Mouse (Mus musculus) hindbrain, embryonic 14.5 days (tissue): ENCODE measurements around the gene Tcfl5. TPM values are rescaled to one million over a fixed set of nuclear protein-coding genes. Genes with fewer than 3 reads are reported as not detected.

Experiments
- ATAC-seq: fragments of 200-750 bp; cut with Nextera tagmentation; 2 replicates; pipeline ENCODE4 v1.8.0; 2017; ENCODE audit warnings: moderate number of reproducible peaks, mild to moderate bottlenecking, moderate TSS enrichment, moderate library complexity; ENCODE audit not compliant: low FRiP score
- DNase-seq: peaks from one replicate; pipeline ENCODE4 v3.0.0-alpha.2; 2015; ENCODE audit warnings: low spot score
- H3K27ac ChIP-seq: fragments of 300-500 bp; sonication (generic); 2 replicates; pipeline ENCODE4 v1.5.1; 2014; ENCODE audit warnings: mild to moderate bottlenecking, moderate library complexity
- H3K27me3 ChIP-seq: fragments of 300-500 bp; sonication (generic); 2 replicates; pipeline ENCODE4 v1.6.1; 2014; ENCODE audit warnings: mild to moderate bottlenecking, low read length, mixed read lengths; ENCODE audit not compliant: control insufficient read depth, insufficient read depth
- H3K36me3 ChIP-seq: fragments of 300-500 bp; sonication (generic); replicated peaks from 2 replicates; pipeline ENCODE4 v1.6.1; 2014; ENCODE audit not compliant: control insufficient read depth, insufficient read depth
- H3K4me1 ChIP-seq: fragments of 300-500 bp; sonication (generic); replicated peaks from 2 replicates; pipeline ENCODE4 v1.6.1; 2014; ENCODE audit warnings: antibody characterized with exemption, low read length, mixed read lengths; ENCODE audit not compliant: control insufficient read depth, insufficient read depth
- H3K4me2 ChIP-seq: fragments of 300-500 bp; sonication (generic); replicated peaks from 2 replicates; pipeline ENCODE4 v1.6.1; 2014; ENCODE audit warnings: mild to moderate bottlenecking, moderate library complexity
- H3K4me3 ChIP-seq: fragments of 300-500 bp; sonication (generic); replicated peaks from 2 replicates; pipeline ENCODE4 v1.5.1; 2014; ENCODE audit warnings: mild to moderate bottlenecking, low read length
- H3K9ac ChIP-seq: fragments of 300-500 bp; sonication (generic); 2 replicates; pipeline ENCODE4 v1.6.1; 2014
- H3K9me3 ChIP-seq: fragments of 300-500 bp; sonication (generic); 2 replicates; pipeline ENCODE4 v1.6.1; 2016; ENCODE audit warnings: low read length; ENCODE audit not compliant: control insufficient read depth
- WGBS: fragments of 180-500 bp; shearing (Covaris S2); extraction: QIAGEN DNeasy Blood & Tissue Kit; methylation state at CpG from one replicate; pipeline ENCODE4 v1.1.7; 2014; 5-methylcytosine and 5-hydroxymethylcytosine counted together
- polyA plus RNA-seq: library from polyadenylated mRNA; unstranded; fragments of >200 nt; fragmentation: Nextera tagmentation; extraction: Ambion mirVana; gene quantifications from 2 replicates; pipeline ENCODE4 v1.2.1, GENCODE M21; 2014

Gene Tcfl5
- polyA plus RNA-seq, 1 experiment from 2014 or later: 0.99 TPM

DNA sequence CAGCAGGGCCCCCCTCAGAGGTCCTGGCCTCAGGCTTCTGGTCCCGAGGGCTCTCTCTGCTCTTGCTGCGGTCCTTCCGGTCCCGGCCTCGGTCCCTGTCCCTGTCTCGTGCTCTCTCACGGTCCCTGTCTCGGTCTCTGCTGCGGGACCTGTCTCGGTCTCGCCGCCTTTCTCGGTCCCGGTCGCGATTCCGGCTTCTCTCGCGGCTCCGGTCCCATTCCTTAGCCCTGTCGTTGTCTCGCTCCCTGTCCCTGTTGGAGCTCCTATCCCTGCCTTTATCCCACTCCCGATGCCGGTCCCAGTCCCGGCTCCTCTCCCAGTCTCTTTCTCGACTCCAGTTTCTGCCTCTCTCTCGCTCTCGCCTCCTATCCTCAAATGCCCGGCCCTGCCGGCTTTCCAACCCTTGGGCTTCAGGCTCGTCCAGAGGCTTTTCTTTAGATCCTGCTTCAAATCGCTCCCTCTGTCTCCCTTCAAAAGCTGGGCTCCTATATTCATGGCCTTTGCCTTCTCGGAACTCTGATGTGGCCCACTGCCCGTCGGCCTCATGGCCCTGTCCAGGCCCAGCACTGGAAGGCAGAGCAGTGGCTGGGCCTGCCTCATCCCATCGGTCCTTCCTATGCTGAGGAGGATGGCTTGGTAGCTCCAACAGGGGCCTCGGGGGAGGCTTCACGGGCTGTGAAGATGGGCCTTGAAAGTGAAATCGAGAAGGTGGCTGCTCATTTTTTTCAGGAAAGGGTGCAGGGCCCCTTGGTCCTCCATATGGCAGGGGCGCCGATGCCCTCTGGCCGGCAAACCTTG, 17.0 kb upstream of the Tcfl5 start:
- H3K4me1 ChIP-seq: peaks cover 3% of the 10 kb centered on the region; the same call in 1 of the 2 replicates
- H3K27ac ChIP-seq: no peak overlapping the region
- H3K36me3 ChIP-seq: peaks cover 25% of the 10 kb centered on the region
- H3K9ac ChIP-seq: peak overlapping the region; percentile 1
- H3K4me3 ChIP-seq: no peak overlapping the region
- H3K4me2 ChIP-seq: peak overlapping the region; percentile 46
- no peaks in the 10 kb centered on the region for H3K27me3 ChIP-seq
- no peak for DNase-seq
- no peaks in the 10 kb centered on the region for H3K9me3 ChIP-seq
- ATAC-seq: no peak
- 25% methylated on average over 42 of the region's 42 CpGs for WGBS

DNA sequence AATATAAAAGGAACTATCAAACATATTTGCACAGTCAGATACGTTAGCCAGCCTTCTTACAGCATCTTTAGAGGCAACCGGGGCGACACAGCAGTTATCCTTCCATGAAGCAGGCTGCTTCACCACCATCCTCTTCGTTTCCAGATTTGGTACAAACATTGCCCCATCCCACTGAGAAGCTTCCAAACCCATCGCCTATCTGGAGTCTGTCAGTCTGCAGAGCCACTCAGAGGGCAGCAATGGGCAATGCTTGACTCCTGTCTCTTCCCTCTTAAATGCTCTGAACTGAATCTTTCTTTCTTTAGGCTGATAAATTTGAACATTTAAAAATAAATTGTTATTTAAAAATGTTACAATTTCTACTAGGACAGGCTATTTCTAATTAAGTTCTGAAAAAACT, 15.9 kb upstream of the Tcfl5 start:
- H3K9ac ChIP-seq: no peak overlapping the region
- DNase-seq (no peak), ATAC-seq (no peak)
- H3K27me3 ChIP-seq: no peaks in the 10 kb centered on the region
- H3K4me1 ChIP-seq: peaks cover 3% of the 10 kb centered on the region; the same call in 1 of the 2 replicates
- H3K4me3 ChIP-seq: no peak overlapping the region
- H3K9me3 ChIP-seq: no peaks in the 10 kb centered on the region
- 91% methylated on average over 5 of the region's 5 CpGs for WGBS
- H3K27ac ChIP-seq: no peak overlapping the region
- H3K4me2 ChIP-seq: no peak overlapping the region
- H3K36me3 ChIP-seq: peaks cover 21% of the 10 kb centered on the region

DNA sequence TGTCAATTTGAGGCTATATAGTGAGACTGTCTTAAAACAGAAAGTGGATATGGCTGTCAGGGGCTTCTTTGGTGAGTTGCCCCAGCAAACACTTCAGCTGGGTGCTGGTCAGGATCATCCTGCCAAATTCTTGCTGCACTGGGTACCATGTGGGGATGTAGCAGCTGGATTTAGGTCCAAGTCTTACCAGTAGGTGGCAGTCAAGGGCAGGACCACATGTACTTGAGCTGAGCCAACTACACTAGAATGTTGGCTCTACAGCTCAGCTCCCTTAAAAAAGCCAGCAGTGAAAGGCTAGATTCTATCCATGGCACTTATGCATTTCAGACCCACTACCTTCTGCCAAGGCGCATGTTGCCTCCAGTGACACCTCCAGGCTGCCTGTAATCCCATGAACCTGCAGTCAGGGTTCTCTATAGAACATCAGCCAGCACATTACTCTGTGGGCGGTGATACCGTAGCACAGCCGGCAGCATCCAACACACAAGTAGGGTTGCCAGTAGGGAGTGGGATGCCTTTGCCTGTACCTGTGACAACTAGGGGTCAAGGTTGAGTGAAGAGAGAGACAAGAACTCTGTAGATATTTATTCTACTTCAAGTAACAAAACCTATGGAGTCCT, 15.0 kb upstream of the Tcfl5 start:
- WGBS: 77% methylated on average over 4 of the region's 4 CpGs
- no peaks in the 10 kb centered on the region for H3K27me3 ChIP-seq

DNA sequence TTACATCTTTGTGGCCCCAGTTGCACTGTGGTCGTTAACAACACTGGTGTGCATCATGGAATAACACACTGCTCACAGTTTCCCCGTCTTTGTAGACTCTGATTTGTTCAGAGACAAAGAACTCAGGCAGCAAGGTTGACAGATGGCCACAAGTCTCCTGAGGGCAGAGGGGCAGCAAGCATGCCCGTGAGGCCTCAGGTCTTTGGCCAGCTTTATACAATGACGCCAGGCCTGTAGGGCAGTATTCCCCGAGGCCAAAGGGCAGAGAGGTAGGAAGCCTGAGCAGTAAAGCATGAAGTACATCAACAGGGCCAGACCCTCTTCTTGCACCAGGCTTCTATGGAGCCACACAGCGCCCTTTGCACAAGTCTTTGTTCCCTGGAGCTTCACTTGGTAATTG, 12.6 kb upstream of the Tcfl5 start:
- H3K27me3 ChIP-seq: no peaks in the 10 kb centered on the region
- H3K27ac ChIP-seq: no peak overlapping the region
- no peak for ATAC-seq
- no peak overlapping the region for H3K9ac ChIP-seq
- no peaks in the 10 kb centered on the region for H3K9me3 ChIP-seq
- H3K4me3 ChIP-seq: no peak overlapping the region
- H3K36me3 ChIP-seq: peaks cover under 1% of the 10 kb centered on the region; the same call in 1 of the 2 replicates
- H3K4me2 ChIP-seq: no peak overlapping the region
- DNase-seq: no peak
- 31% methylated on average over 6 of the region's 6 CpGs for WGBS
- H3K4me1 ChIP-seq: peaks cover 3% of the 10 kb centered on the region; the same call in 1 of the 2 replicates

More for the DNA sequence above, 15.0 kb upstream of the Tcfl5 start:
- Histone ChIP-seq H3K4me3 (no peak overlapping the region), H3K4me2 (no peak overlapping the region), H3K27ac (no peak overlapping the region), H3K9ac (no peak overlapping the region), H3K9me3 (no peaks in the 10 kb centered on the region), H3K4me1 (peaks cover 3% of the 10 kb centered on the region; the same call in 1 of the 2 replicates), H3K36me3 (peaks cover 21% of the 10 kb centered on the region)
- DNase-seq (peak; percentile 86), ATAC-seq (peak; percentile 77; the same call in 1 of the 2 replicates)

- 82% methylated on average over 7 of the region's 7 CpGs for WGBS
- Histone ChIP-seq H3K4me3 (no peak overlapping the region), H3K4me2 (no peak overlapping the region), H3K27ac (no peak overlapping the region), H3K27me3 (no peaks in the 10 kb centered on the region), H3K9ac (no peak overlapping the region), H3K36me3 (no peaks in the 10 kb centered on the region), H3K4me1 (peaks cover 3% of the 10 kb centered on the region; the same call in 1 of the 2 replicates), H3K9me3 (no peaks in the 10 kb centered on the region)
- DNase-seq (no peak), ATAC-seq (no peak)
Observed at GRCm38 (mm10) chr2:180654666-180655065, 12.2 kb upstream of the Tcfl5 start.

DNA sequence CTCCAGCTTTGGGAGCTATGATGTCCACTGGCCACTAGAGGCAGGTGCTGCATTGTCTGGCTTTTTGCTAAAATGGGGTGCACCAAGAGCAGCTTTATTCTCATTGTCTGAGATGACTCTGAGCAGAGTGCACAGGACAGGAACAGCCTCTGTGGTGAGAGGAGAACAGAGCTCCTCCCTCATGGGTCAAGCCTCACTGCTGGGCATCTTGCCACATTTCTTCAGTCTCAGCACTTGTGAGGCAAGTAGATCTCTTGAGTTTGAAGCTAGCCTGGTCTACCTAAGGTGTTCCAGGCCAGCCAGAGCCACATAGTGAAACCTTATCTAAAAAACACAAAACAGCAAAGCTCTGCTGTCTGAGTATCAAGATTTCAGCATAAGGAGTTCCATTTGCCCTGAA, 4.3 kb upstream of the Tcfl5 start:
- DNase-seq (no peak), ATAC-seq (no peak)
- no peaks in the 10 kb centered on the region for H3K4me1 ChIP-seq
- H3K9me3 ChIP-seq: peaks cover 18% of the 10 kb centered on the region
- no peak overlapping the region for H3K27ac ChIP-seq
- H3K9ac ChIP-seq: no peak overlapping the region
- no peaks in the 10 kb centered on the region for H3K36me3 ChIP-seq
- H3K4me2 ChIP-seq: no peak overlapping the region
- H3K27me3 ChIP-seq: peaks cover 26% of the 10 kb centered on the region
- H3K4me3 ChIP-seq: no peak overlapping the region

- DNase-seq: no peak
- no peak overlapping the region for H3K27ac ChIP-seq
- H3K4me2 ChIP-seq: no peak overlapping the region
- H3K36me3 ChIP-seq: no peaks in the 10 kb centered on the region
- H3K4me1 ChIP-seq: no peaks in the 10 kb centered on the region
- H3K27me3 ChIP-seq: peaks cover 52% of the 10 kb centered on the region
- no peak overlapping the region for H3K4me3 ChIP-seq
- H3K9me3 ChIP-seq: peaks cover 18% of the 10 kb centered on the region
- no peak overlapping the region for H3K9ac ChIP-seq
- no peak for ATAC-seq
Observed at GRCm38 (mm10) chr2:180643626-180644025, 1.1 kb upstream of the Tcfl5 start.

GRCm38 (mm10) chr2:180641576-180642554, 643 bp downstream of the Tcfl5 start:
- ATAC-seq (0 out of 2 replicates have a peak, but pooled peaks have one; percentile 37), DNase-seq (no peak)
- no peaks in the 10 kb centered on the region for H3K36me3 ChIP-seq
- WGBS: 2% methylated on average over 77 of the region's 112 CpGs
- no peak overlapping the region for H3K27ac ChIP-seq
- no peak overlapping the region for H3K9ac ChIP-seq
- peaks cover 18% of the 10 kb centered on the region for H3K9me3 ChIP-seq
- H3K4me3 ChIP-seq: peak overlapping the region; percentile 33
- H3K4me2 ChIP-seq: peak overlapping the region; percentile 46
- peaks cover 52% of the 10 kb centered on the region for H3K27me3 ChIP-seq
- no peaks in the 10 kb centered on the region for H3K4me1 ChIP-seq

- DNase-seq (no peak), ATAC-seq (no peak)
- Histone ChIP-seq H3K9ac (no peak overlapping the region), H3K4me1 (no peaks in the 10 kb centered on the region), H3K27me3 (no peaks in the 10 kb centered on the region), H3K4me2 (no peak overlapping the region), H3K9me3 (no peaks in the 10 kb centered on the region), H3K27ac (no peak overlapping the region), H3K4me3 (no peak overlapping the region), H3K36me3 (0 out of 2 replicates have a peak, but pooled peaks cover 3% of the 10 kb centered on the region)
- WGBS: 72% methylated on average over 2 of the region's 2 CpGs
Observed at GRCm38 (mm10) chr2:180611882-180612281, 30.6 kb downstream of the Tcfl5 start.
